Mouse (Mus musculus) MEL (cell line): ENCODE measurements around the gene Col25a1. TPM values are rescaled to one million over a fixed set of nuclear protein-coding genes. Genes with fewer than 3 reads are reported as not detected.

Source experiments
- DNase-seq: peaks from one replicate; pipeline ENCODE4 v3.0.0; 2011; ENCODE audit warnings: low read depth, low spot score
- H3K27ac ChIP-seq: 2 replicates; pipeline ENCODE4 v1.5.1; 2012; ENCODE audit warnings: low read depth, mild to moderate bottlenecking, control low read depth, low read length, moderate library complexity; ENCODE audit not compliant: control insufficient read depth
- H3K27me3 ChIP-seq, 2 experiments: fragments of 150-350 bp in 1 of 2; sonication (generic) in 1 of 2; 2 replicates each; pipeline ENCODE4 v1.6.1; 2012; ENCODE audit warnings: low read length in 2 of 2, mild to moderate bottlenecking in 2 of 2, improper control_type of control experiment in 1 of 2, moderate library complexity in 1 of 2; ENCODE audit not compliant: insufficient read depth in 2 of 2, control insufficient read depth in 1 of 2
- H3K36me3 ChIP-seq, 2 experiments: 2 replicates each; pipeline ENCODE4 v1.6.1; 2012 to 2014; ENCODE audit warnings: low read length in 2 of 2, improper control_type of control experiment in 1 of 2, inconsistent platforms in 1 of 2, mild to moderate bottlenecking in 1 of 2; ENCODE audit not compliant: insufficient read depth in 2 of 2, control insufficient read depth in 1 of 2
- H3K4me1 ChIP-seq, 2 experiments: fragments of 150-350 bp in 1 of 2; sonication (generic) in 1 of 2; 2 replicates each; pipeline ENCODE4 v1.6.1; 2012; ENCODE audit warnings: low read length in 2 of 2, improper control_type of control experiment in 1 of 2, mild to moderate bottlenecking in 1 of 2; ENCODE audit not compliant: insufficient read depth in 2 of 2, control insufficient read depth in 1 of 2
- H3K4me3 ChIP-seq, 2 experiments: fragments of 150-350 bp in 1 of 2; sonication (generic) in 1 of 2; 2 replicates each; pipeline ENCODE4 v1.5.1; 2012; ENCODE audit warnings: low read depth in 2 of 2, low read length in 2 of 2, mild to moderate bottlenecking in 2 of 2, moderate library complexity in 2 of 2, control low read depth in 1 of 2, improper control_type of control experiment in 1 of 2; ENCODE audit not compliant: control insufficient read depth in 1 of 2, insufficient read depth in 1 of 2
- H3K79me2 ChIP-seq: 2 replicates; pipeline ENCODE4 v1.6.1; 2012; ENCODE audit warnings: mild to moderate bottlenecking, low read length, moderate library complexity; ENCODE audit not compliant: control insufficient read depth, poor library complexity, insufficient read depth
- H3K9ac ChIP-seq: 2 replicates; pipeline ENCODE4 v1.6.1; 2012; ENCODE audit warnings: low read depth, mild to moderate bottlenecking, control low read depth, low read length, moderate library complexity; ENCODE audit not compliant: control insufficient read depth, poor library complexity, severe bottlenecking
- H3K9me3 ChIP-seq: fragments of 150-350 bp; sonication (generic); replicated peaks from 2 replicates; pipeline ENCODE4 v1.6.1; 2012; ENCODE audit warnings: mild to moderate bottlenecking, low read length, improper control_type of control experiment, moderate library complexity; ENCODE audit not compliant: insufficient read depth
- BHLHE40 ChIP-seq: IDR thresholded peaks from 2 replicates; pipeline ENCODE4 v1.6.1; 2012; ENCODE audit warnings: low read depth, mild to moderate bottlenecking, inconsistent platforms, low read length, improper control_type of control experiment, borderline replicate concordance
- E2F4 ChIP-seq: IDR thresholded peaks from 2 replicates; pipeline ENCODE4 v1.6.1; 2011; ENCODE audit warnings: low read depth, low read length, improper control_type of control experiment, borderline replicate concordance
- EP300 ChIP-seq, 2 experiments: IDR thresholded peaks; 2 replicates each; pipeline ENCODE4 v1.6.1; 2011; ENCODE audit warnings: improper control_type of control experiment in 2 of 2, low read length in 2 of 2, low read depth in 1 of 2, mild to moderate bottlenecking in 1 of 2
- GABPA ChIP-seq: IDR thresholded peaks from 2 replicates; pipeline ENCODE4 v1.6.1; 2012; ENCODE audit warnings: low read depth, mild to moderate bottlenecking, inconsistent platforms, low read length, improper control_type of control experiment, moderate library complexity
- KAT2A ChIP-seq: conservative IDR thresholded peaks from 2 replicates; pipeline ENCODE4 v1.6.1; 2012; ENCODE audit warnings: low read depth, low read length, improper control_type of control experiment, inconsistent platforms
- MAFK ChIP-seq: IDR thresholded peaks from 2 replicates; pipeline ENCODE4 v1.6.1; 2011; ENCODE audit warnings: low read depth, mild to moderate bottlenecking, low read length, improper control_type of control experiment, borderline replicate concordance
- MEF2A ChIP-seq: IDR thresholded peaks from 2 replicates; pipeline ENCODE4 v1.6.1; 2014; ENCODE audit warnings: low read depth, mild to moderate bottlenecking, inconsistent platforms, low read length, improper control_type of control experiment; ENCODE audit not compliant: poor library complexity, insufficient replicate concordance, severe bottlenecking; ENCODE audit errors: extremely low read depth
- MXI1 ChIP-seq: IDR thresholded peaks from 2 replicates; pipeline ENCODE4 v1.6.1; 2011; ENCODE audit warnings: mild to moderate bottlenecking, low read depth, low read length, improper control_type of control experiment
- NELFE ChIP-seq: IDR thresholded peaks from 2 replicates; pipeline ENCODE4 v1.6.1; 2011; ENCODE audit warnings: low read depth, low read length, improper control_type of control experiment
- NRF1 ChIP-seq: IDR thresholded peaks from 2 replicates; pipeline ENCODE4 v1.6.1; 2014; ENCODE audit warnings: low read depth, mild to moderate bottlenecking, inconsistent platforms, low read length, improper control_type of control experiment, moderate library complexity; ENCODE audit not compliant: poor library complexity, insufficient read depth, severe bottlenecking
- POLR2A ChIP-seq, 2 experiments: IDR thresholded peaks; 2 replicates each; pipeline ENCODE4 v1.6.1; 2011 to 2012; ENCODE audit warnings: low read length in 2 of 2, mild to moderate bottlenecking in 2 of 2, control low read depth in 1 of 2, improper control_type of control experiment in 1 of 2, low read depth in 1 of 2, moderate library complexity in 1 of 2; ENCODE audit not compliant: control insufficient read depth in 1 of 2, insufficient read depth in 1 of 2, poor library complexity in 1 of 2
- POLR2AphosphoS2 ChIP-seq: IDR thresholded peaks from 2 replicates; pipeline ENCODE4 v1.6.1; 2011; ENCODE audit warnings: low read length, improper control_type of control experiment
- SIN3A ChIP-seq: IDR thresholded peaks from 2 replicates; pipeline ENCODE4 v1.6.1; 2012; ENCODE audit warnings: low read length, improper control_type of control experiment, inconsistent platforms
- SMC3 ChIP-seq: IDR thresholded peaks from 2 replicates; pipeline ENCODE4 v1.6.1; 2011; ENCODE audit warnings: low read depth, low read length, improper control_type of control experiment
- TAL1 ChIP-seq: IDR thresholded peaks from 2 replicates; pipeline ENCODE4 v1.6.1; 2012; ENCODE audit warnings: mild to moderate bottlenecking, inconsistent platforms, low read length, moderate library complexity, mixed read lengths
- TBP ChIP-seq: IDR thresholded peaks from 2 replicates; pipeline ENCODE4 v1.8.0; 2011; ENCODE audit warnings: low read depth, low read length, improper control_type of control experiment
- UBTF ChIP-seq: IDR thresholded peaks from 2 replicates; pipeline ENCODE4 v1.6.1; 2012; ENCODE audit warnings: low read depth, mild to moderate bottlenecking, inconsistent platforms, low read length, improper control_type of control experiment, moderate library complexity, borderline replicate concordance; ENCODE audit not compliant: insufficient read depth
- ZC3H11A ChIP-seq: IDR thresholded peaks from 2 replicates; pipeline ENCODE4 v1.6.1; 2012; ENCODE audit warnings: low read depth, mild to moderate bottlenecking, inconsistent platforms, low read length, improper control_type of control experiment
- ZKSCAN1 ChIP-seq: IDR thresholded peaks from 2 replicates; pipeline ENCODE4 v1.6.1; 2012; ENCODE audit warnings: low read depth, mild to moderate bottlenecking, inconsistent platforms, low read length, improper control_type of control experiment, moderate library complexity
- ZNF384 ChIP-seq: IDR thresholded peaks from 2 replicates; pipeline ENCODE4 v1.6.1; 2012; ENCODE audit warnings: low read depth, mild to moderate bottlenecking, inconsistent platforms, low read length, improper control_type of control experiment
- polyA plus RNA-seq, 2 experiments: library from polyadenylated mRNA; stranded (reverse) in 1 of 2; unstranded in 1 of 2; fragments of >175 nt in 1 of 2; fragments of >200 nt in 1 of 2; gene quantifications; 2 replicates each; pipeline versions ENCODE4 v1.2.1 to v1.2.4; 2012; ENCODE audit warnings: low replicate concordance in 2 of 2, low read depth in 1 of 2; ENCODE audit not compliant: insufficient read length in 2 of 2, insufficient read depth in 1 of 2, missing spikeins in 1 of 2
- total RNA-seq: library from RNA; depleted of rRNA; stranded (reverse); fragments of 300-350 nt; gene quantifications from 2 replicates; pipeline ENCODE4 v1.2.3, GENCODE M21; 2012

Col25a1 gene
- total and polyA plus RNA-seq, 3 experiments, result not detected

DNA sequence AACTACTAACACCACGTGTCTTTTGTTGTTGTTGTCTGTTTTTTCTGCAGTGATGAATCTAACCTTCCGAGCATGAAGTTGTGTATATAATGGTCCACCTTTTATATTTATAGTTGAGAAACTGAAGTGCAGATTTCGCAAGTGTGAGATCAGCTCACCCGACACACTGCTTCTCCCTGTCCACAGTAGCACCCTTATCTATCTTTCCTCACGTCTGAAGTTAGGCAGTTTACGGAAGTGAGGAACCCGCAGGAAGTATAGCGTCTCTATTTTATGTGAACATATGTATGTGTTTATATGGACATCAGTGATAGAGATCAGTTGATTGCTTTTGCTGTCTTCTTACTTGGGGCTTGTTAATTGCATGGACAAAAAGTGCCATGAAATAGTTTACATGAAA lies 463.7 kb downstream of the Col25a1 start:
- no peaks in the 10 kb centered on the region for H3K9me3 ChIP-seq
- TF ChIP-seq NRF1 (no peak), UBTF (no peak), KAT2A (no peak), ZKSCAN1 (no peak), MXI1 (no peak), NELFE (no peak), ZC3H11A (no peak), EP300 (IDR thresholded peaks at IDR 0.05; ENCODE audit: low read depth in 1 of 2, low read length in 2 of 2) (no peak), BHLHE40 (no peak), SMC3 (no peak), E2F4 (no peak), SIN3A (no peak), TAL1 (no peak), MAFK (no peak), POLR2A (IDR thresholded peaks at IDR 0.05; ENCODE audit: control insufficient read depth in 1 of 2, insufficient read depth in 1 of 2, low read depth in 1 of 2, low read length in 2 of 2, poor library complexity in 1 of 2) (no peak), TBP (no peak), ZNF384 (no peak), POLR2AphosphoS2 (no peak), MEF2A (no peak), GABPA (no peak)
- no peaks in the 10 kb centered on the region for H3K4me1 ChIP-seq
- no peak overlapping the region for H3K27ac ChIP-seq
- H3K27me3 ChIP-seq, result no peaks in the 10 kb centered on the region
- no peak overlapping the region for H3K4me3 ChIP-seq
- H3K79me2 ChIP-seq, result no peaks in the 10 kb centered on the region
- no peak for DNase-seq
- no peaks in the 10 kb centered on the region for H3K36me3 ChIP-seq
- no peak overlapping the region for H3K9ac ChIP-seq

DNA sequence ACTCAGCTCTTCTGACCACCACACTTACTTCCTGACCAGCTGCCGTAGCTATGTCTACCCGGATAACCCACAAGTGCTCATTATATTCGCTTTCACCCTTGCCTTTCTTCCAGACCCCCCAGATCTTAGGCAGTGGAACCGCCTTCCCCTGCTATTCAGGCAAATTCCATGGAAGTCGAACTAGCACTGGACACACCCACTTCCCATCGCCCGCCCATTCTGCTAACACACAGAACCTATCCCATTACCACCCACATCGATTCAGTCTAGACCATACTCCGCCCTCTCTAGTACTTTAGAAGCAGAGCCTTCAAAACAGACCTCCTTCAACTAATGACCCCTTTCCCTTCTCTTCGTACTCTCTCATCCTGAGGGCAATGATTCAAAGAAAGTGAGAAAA lies 470.2 kb downstream of the Col25a1 start:
- Histone ChIP-seq H3K27ac (no peak overlapping the region), H3K4me1 (no peaks in the 10 kb centered on the region), H3K36me3 (no peaks in the 10 kb centered on the region), H3K4me3 (no peak overlapping the region), H3K9me3 (no peaks in the 10 kb centered on the region), H3K9ac (no peak overlapping the region), H3K27me3 (no peaks in the 10 kb centered on the region; a peak in 1 of 4 replicates), H3K79me2 (no peaks in the 10 kb centered on the region)
- DNase-seq, result no peak
- no peak for TF ChIP-seq ZC3H11A
- no peak for TF ChIP-seq ZKSCAN1
